Mouse (Mus musculus): ENCODE data around the gene Zcchc24. TPM values are rescaled to one million over a fixed set of nuclear protein-coding genes. Genes with fewer than 3 reads are reported as not detected.

The Zcchc24 gene
- total and polyA plus RNA-seq, 2 experiments from 2014 or later = 14.7 to 28.7 TPM

DNA sequence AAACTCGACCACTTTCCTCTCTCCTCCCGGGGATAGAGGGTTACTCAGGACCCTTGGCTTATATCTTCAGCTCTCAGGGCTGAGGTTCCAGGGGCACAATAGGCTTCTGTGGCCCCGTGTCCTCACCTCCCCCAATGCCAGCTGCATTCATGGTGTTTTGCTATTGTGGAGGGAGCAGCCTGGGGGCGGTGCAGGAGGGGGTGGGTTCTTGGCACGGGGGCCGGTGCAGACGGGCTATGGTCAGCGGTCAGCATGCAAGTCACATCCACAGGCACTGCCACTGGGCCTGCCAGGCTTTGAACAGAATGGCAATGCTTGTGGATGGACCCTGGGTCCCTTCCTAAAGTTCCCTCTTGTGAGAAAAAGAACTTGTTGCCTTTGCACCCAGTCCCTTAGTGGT is 2.9 kb downstream of the Zcchc24 start:
- Histone ChIP-seq H3K4me1 (ENCODE audit: insufficient read depth) (0 out of 2 replicates have a peak, but pooled peaks cover 4% of the 10 kb centered on the region), H3K27ac (ENCODE audit: low read depth, low read length) (peak overlapping the region; percentile 51), H3K4me2 (ENCODE audit: low read depth) (peak overlapping the region; percentile 97), H3K27me3 (ENCODE audit: insufficient read depth, low read length) (peaks cover 5% of the 10 kb centered on the region; the same call in 1 of the 2 replicates), H3K4me3 (ENCODE audit: low read depth, low read length) (no peak overlapping the region), H3K9ac (no peak overlapping the region), H3K36me3 (ENCODE audit: insufficient read depth) (no peaks in the 10 kb centered on the region), H3K9me3 (ENCODE audit: low read length) (no peaks in the 10 kb centered on the region)
- ATAC-seq (peak; percentile 78), DNase-seq (peak; percentile 70)
- no peak for TF ChIP-seq CTCF (IDR thresholded peaks at IDR 0.05; ENCODE audit: low read depth)
- WGBS = 14% methylated on average over 8 of the region's 8 CpGs

- DNase-seq (no peak), ATAC-seq (no peak)
- Histone ChIP-seq H3K27me3 (ENCODE audit: insufficient read depth, low read length) (peaks cover 5% of the 10 kb centered on the region; the same call in 1 of the 2 replicates), H3K36me3 (ENCODE audit: insufficient read depth) (no peaks in the 10 kb centered on the region), H3K9me3 (ENCODE audit: low read length) (no peaks in the 10 kb centered on the region), H3K4me2 (ENCODE audit: low read depth) (no peak overlapping the region; the same call in 1 of the 2 replicates), H3K4me3 (ENCODE audit: low read depth, low read length) (no peak overlapping the region), H3K9ac (no peak overlapping the region), H3K27ac (ENCODE audit: low read depth, low read length) (peak overlapping the region; percentile 51), H3K4me1 (ENCODE audit: insufficient read depth) (0 out of 2 replicates have a peak, but pooled peaks cover 4% of the 10 kb centered on the region)
- no peak for TF ChIP-seq CTCF (IDR thresholded peaks at IDR 0.05; ENCODE audit: low read depth)
- WGBS = 19% methylated on average over 12 of the region's 12 CpGs
Observed at GRCm38 (mm10) chr14:25765146-25765545, 3.7 kb downstream of the Zcchc24 start.

- 92% methylated on average over 5 of the region's 5 CpGs for WGBS
- Histone ChIP-seq H3K4me2 (ENCODE audit: low read depth) (no peak overlapping the region), H3K9me3 (ENCODE audit: low read length) (no peaks in the 10 kb centered on the region), H3K9ac (no peak overlapping the region), H3K4me1 (ENCODE audit: insufficient read depth) (no peaks in the 10 kb centered on the region), H3K27me3 (ENCODE audit: insufficient read depth, low read length) (no peaks in the 10 kb centered on the region), H3K27ac (ENCODE audit: low read depth, low read length) (no peak overlapping the region), H3K4me3 (ENCODE audit: low read depth, low read length) (no peak overlapping the region), H3K36me3 (ENCODE audit: insufficient read depth) (no peaks in the 10 kb centered on the region)
- DNase-seq = no peak
- ATAC-seq = no peak
- no peak for TF ChIP-seq CTCF (IDR thresholded peaks at IDR 0.05; ENCODE audit: low read depth)
Observed at GRCm38 (mm10) chr14:25761184-25761583, 7.7 kb downstream of the Zcchc24 start.

- Histone ChIP-seq H3K9ac (no peak overlapping the region), H3K4me1 (ENCODE audit: insufficient read depth) (no peaks in the 10 kb centered on the region), H3K9me3 (ENCODE audit: low read length) (no peaks in the 10 kb centered on the region), H3K27ac (ENCODE audit: low read depth, low read length) (no peak overlapping the region), H3K4me2 (ENCODE audit: low read depth) (no peak overlapping the region), H3K27me3 (ENCODE audit: insufficient read depth, low read length) (no peaks in the 10 kb centered on the region), H3K36me3 (ENCODE audit: insufficient read depth) (no peaks in the 10 kb centered on the region), H3K4me3 (ENCODE audit: low read depth, low read length) (no peak overlapping the region)
- no peak for DNase-seq
- no peak for ATAC-seq
- WGBS = 73% methylated on average over 8 of the region's 8 CpGs
- TF ChIP-seq CTCF (IDR thresholded peaks at IDR 0.05; ENCODE audit: low read depth) = no peak
Observed at GRCm38 (mm10) chr14:25759981-25760537, 8.8 kb downstream of the Zcchc24 start.

DNA sequence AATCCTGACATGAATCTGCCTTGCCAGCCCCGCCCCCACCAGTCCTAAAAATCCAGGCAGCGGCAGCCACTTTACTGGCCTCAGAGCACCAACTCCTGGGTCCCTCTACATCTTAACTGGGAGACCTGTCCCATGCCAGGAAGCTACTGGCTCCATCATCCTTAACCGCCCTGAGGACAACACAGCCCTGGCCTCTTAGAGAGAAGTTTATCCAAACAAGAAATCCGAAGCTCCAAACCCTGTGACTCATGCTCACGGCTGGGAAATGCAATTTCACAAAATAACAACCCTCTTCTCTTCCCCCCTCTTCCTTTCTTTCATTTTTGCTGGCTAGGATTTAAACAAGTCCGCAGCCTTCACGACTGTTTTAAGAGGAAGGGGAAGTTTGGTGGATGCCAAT is 9.3 kb downstream of the Zcchc24 start:
- Histone ChIP-seq H3K27me3 (ENCODE audit: insufficient read depth, low read length) (no peaks in the 10 kb centered on the region), H3K4me1 (ENCODE audit: insufficient read depth) (no peaks in the 10 kb centered on the region), H3K36me3 (ENCODE audit: insufficient read depth) (no peaks in the 10 kb centered on the region), H3K4me3 (ENCODE audit: low read depth, low read length) (no peak overlapping the region), H3K9ac (no peak overlapping the region), H3K27ac (ENCODE audit: low read depth, low read length) (no peak overlapping the region), H3K4me2 (ENCODE audit: low read depth) (no peak overlapping the region), H3K9me3 (ENCODE audit: low read length) (no peaks in the 10 kb centered on the region)
- DNase-seq (no peak), ATAC-seq (no peak)
- 61% methylated on average over 7 of the region's 7 CpGs for WGBS
- no peak for TF ChIP-seq CTCF (IDR thresholded peaks at IDR 0.05; ENCODE audit: low read depth)

DNA sequence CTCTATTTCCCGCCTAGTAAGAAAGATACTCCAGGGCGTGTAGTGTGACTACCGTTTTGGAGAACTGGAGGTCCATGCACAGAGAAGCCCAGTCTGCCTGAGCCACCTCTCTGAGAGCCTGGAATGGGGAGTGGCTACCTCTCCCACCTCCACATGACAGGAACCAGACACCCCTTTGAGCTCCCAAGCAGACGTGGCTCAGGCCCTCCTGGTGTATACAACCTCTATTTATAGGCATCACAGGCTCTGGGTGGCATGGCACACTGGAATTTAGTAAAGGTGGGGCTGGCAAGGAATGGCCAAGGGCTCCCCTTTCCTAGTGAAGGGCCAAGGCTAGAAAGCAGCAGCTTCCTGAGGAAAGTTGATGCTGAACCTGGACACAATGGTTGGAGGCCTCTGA is 10.9 kb downstream of the Zcchc24 start:
- WGBS = 80% methylated on average over 4 of the region's 4 CpGs
- no peak for TF ChIP-seq CTCF (IDR thresholded peaks at IDR 0.05; ENCODE audit: low read depth)

GRCm38 (mm10) chr14:25756385-25756990 is 12.4 kb downstream of the Zcchc24 start:
- DNase-seq = no peak
- ATAC-seq = peak; percentile 68
- Histone ChIP-seq H3K36me3 (ENCODE audit: insufficient read depth) (no peaks in the 10 kb centered on the region), H3K4me1 (ENCODE audit: insufficient read depth) (no peaks in the 10 kb centered on the region), H3K9ac (no peak overlapping the region), H3K4me2 (ENCODE audit: low read depth) (no peak overlapping the region), H3K27ac (ENCODE audit: low read depth, low read length) (no peak overlapping the region), H3K4me3 (ENCODE audit: low read depth, low read length) (no peak overlapping the region), H3K9me3 (ENCODE audit: low read length) (no peaks in the 10 kb centered on the region), H3K27me3 (ENCODE audit: insufficient read depth, low read length) (no peaks in the 10 kb centered on the region)
- 54% methylated on average over 7 of the region's 7 CpGs for WGBS
- TF ChIP-seq CTCF (IDR thresholded peaks at IDR 0.05; ENCODE audit: low read depth) = no peak

More for the DNA sequence above, 10.9 kb downstream of the Zcchc24 start:
- no peak overlapping the region for H3K4me2 ChIP-seq (ENCODE audit: low read depth)
- H3K27me3 ChIP-seq (ENCODE audit: insufficient read depth, low read length) = no peaks in the 10 kb centered on the region
- H3K4me1 ChIP-seq (ENCODE audit: insufficient read depth) = no peaks in the 10 kb centered on the region
- no peak for DNase-seq
- H3K9ac ChIP-seq = no peak overlapping the region
- H3K9me3 ChIP-seq (ENCODE audit: low read length) = no peaks in the 10 kb centered on the region
- no peak overlapping the region for H3K27ac ChIP-seq (ENCODE audit: low read depth, low read length)
- no peaks in the 10 kb centered on the region for H3K36me3 ChIP-seq (ENCODE audit: insufficient read depth)
- ATAC-seq = no peak
- H3K4me3 ChIP-seq (ENCODE audit: low read depth, low read length) = no peak overlapping the region
